Comparison of ENCODE assay signal across 1 mouse cellular context in the genomic region with DNA sequence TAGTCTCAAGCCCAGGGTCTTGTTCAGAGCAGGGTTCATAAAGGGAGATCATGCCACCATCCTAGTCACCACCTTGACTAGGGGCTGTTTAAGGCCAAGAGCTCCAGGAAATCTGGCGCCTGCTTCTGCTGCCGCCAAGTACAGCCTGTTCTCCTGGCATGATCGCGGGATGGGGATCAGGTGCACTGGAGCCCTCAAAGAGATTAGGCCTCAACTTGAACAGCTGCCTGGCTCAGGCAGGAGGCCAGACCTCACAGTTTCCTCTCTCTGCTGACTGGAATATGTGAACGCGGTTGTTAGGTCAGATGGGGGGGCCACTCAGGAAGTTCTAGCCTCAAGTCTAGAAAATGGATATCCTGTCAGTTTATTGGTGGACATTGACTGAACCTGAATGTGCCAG.
TF ChIP-seq lines count a peak whose summit lies in the region.

No protein-coding gene starts in this region.

TF ChIP-seq in MEL, 35 proteins besides CTCF, POLR2A, EP300 and RAD21 (continued from another document):
- TF ChIP-seq TCF12 (IDR thresholded peaks at IDR 0.05; ENCODE audit: low read depth, low read length): peak; percentile 61; the same call in 1 of the 2 replicates
- peak; percentile 38; the same call in 1 of the 2 replicates for TF ChIP-seq RCOR1 (IDR thresholded peaks at IDR 0.05; ENCODE audit: low read depth, low read length)
- TF ChIP-seq USF2 (IDR thresholded peaks at IDR 0.05; ENCODE audit: borderline replicate concordance in 1 of 2, insufficient read depth in 1 of 2, low read depth in 1 of 2, low read length in 2 of 2): no peak
